Mouse (Mus musculus) embryonic fibroblast, embryonic 13.5 days (primary cell): ENCODE measurements around the gene Gpr173.

Experiments
- CTCF ChIP-seq: IDR thresholded peaks from 2 replicates; pipeline ENCODE4 v1.5.1; 2011; ENCODE audit warnings: mild to moderate bottlenecking, control low read depth, low read length, moderate library complexity, borderline replicate concordance; ENCODE audit not compliant: insufficient read depth
- POLR2A ChIP-seq: IDR thresholded peaks from 2 replicates; pipeline ENCODE4 v1.6.1; 2011; ENCODE audit warnings: low read depth, mild to moderate bottlenecking, control low read depth, low read length, moderate library complexity

DNA sequence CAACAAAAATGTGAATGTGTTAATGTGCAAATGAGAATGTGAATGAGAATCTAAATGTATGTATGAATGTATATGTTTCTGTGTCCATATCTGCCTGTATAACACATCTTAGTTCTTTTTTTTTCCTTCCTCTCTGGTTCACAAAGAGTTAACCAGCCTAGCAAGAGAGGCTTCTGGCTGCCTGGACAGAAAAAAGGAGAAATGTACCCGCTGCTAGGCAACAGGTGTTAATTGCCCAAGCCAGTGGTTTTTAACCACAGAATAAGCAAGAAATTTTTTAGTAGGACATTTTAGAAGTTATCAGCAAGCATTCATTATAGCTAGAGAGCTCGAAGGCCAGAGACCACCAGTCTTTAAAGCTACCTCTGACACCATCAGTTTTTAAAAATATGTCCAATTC lies 45.7 kb downstream of the Gpr173 start:
- TF ChIP-seq POLR2A = no peak
- no peak for TF ChIP-seq CTCF
